Mouse (Mus musculus) kidney, adult 2 months (tissue): ENCODE data around the gene Eepd1.

ENCODE experiments used
- CTCF ChIP-seq: fragments of 200-500 bp; conservative IDR thresholded peaks from 2 replicates; pipeline ENCODE4 v1.5.1; 2011; ENCODE audit warnings: low read depth, mild to moderate bottlenecking, control low read depth, low read length, moderate library complexity, mixed read lengths; ENCODE audit not compliant: insufficient read depth, insufficient read length
- POLR2A ChIP-seq: fragments of 200-500 bp; IDR thresholded peaks from one replicate; pipeline ENCODE4 v1.6.1; 2011; ENCODE audit warnings: low read depth, low read length, control low read depth

- TF ChIP-seq POLR2A (no peak), CTCF (no peak)
These were observed 36.6 kb downstream of the Eepd1 start for GRCm38 (mm10) chr9:25517982-25518381.
